Mouse (Mus musculus) G1E (cell line): ENCODE data around the gene Pnpla2.

Experiments
- CTCF ChIP-seq: IDR thresholded peaks from 2 replicates; pipeline ENCODE4 v1.5.1; 2012; ENCODE audit warnings: low read depth, low read length, inconsistent platforms, mixed read lengths
- GATA1 ChIP-seq: IDR thresholded peaks from 2 replicates; pipeline ENCODE4 v1.6.1; 2012; ENCODE audit warnings: borderline replicate concordance, low read length, inconsistent platforms, mixed read lengths
- TAL1 ChIP-seq: conservative IDR thresholded peaks from 2 replicates; pipeline ENCODE4 v1.6.1; 2012; ENCODE audit warnings: low read depth, low read length, inconsistent platforms, mixed read lengths

DNA sequence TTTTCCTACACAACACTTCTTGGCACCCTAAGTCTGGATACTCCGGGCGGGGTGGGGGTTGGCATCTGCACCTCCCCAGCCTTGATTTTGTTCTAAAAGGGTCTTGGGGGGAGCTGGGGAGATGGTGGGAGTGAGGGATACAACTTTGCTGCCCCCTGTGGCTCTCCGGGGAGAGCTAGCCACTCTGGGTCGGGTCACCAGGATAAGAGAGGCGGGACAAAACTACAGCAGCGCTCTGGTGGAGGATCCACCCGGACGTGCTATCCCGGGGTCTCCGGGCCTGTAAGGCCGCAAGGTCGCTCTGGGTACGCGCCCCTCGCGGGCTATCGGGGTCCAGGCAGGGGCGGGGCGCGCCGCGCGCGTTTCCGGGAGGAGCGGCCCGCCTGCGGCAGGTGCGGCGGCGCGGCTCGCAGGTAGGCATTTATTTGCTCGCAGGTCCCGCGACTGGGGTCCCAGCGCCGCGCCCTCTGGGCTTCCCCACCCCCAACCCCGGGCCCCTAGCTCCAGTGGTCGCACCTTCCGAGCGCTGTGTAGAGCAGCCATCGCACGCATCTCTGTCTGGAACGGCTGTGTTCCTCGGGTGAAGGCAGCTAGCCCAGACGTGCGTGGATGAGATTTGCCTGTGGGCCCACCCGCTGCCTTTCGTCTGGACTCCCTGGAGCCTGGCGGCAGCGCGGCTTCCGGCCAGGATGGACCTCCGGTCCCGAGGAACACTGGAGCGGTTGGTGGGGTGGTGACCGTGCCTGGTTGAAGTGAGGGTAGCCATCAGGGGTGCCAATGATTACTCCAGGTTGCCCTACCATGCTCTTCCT is 6.7 kb downstream of the Pnpla2 start:
- TF ChIP-seq CTCF, result no peak
- no peak for TF ChIP-seq GATA1
- TF ChIP-seq TAL1, result no peak
